Mouse (Mus musculus) neutrophil, adult 65 days (primary cell): ENCODE measurements around the gene Wdr82. TPM values are rescaled to one million over a fixed set of nuclear protein-coding genes. Genes with fewer than 3 reads are reported as not detected.

ENCODE experiments used
- total RNA-seq: library from RNA; stranded (reverse); gene quantifications from 2 replicates; pipeline ENCODE4 v1.2.4, GENCODE M21; 2023

Wdr82 gene
- total RNA-seq = 63.2 and 64.5 TPM in 2 replicates

DNA sequence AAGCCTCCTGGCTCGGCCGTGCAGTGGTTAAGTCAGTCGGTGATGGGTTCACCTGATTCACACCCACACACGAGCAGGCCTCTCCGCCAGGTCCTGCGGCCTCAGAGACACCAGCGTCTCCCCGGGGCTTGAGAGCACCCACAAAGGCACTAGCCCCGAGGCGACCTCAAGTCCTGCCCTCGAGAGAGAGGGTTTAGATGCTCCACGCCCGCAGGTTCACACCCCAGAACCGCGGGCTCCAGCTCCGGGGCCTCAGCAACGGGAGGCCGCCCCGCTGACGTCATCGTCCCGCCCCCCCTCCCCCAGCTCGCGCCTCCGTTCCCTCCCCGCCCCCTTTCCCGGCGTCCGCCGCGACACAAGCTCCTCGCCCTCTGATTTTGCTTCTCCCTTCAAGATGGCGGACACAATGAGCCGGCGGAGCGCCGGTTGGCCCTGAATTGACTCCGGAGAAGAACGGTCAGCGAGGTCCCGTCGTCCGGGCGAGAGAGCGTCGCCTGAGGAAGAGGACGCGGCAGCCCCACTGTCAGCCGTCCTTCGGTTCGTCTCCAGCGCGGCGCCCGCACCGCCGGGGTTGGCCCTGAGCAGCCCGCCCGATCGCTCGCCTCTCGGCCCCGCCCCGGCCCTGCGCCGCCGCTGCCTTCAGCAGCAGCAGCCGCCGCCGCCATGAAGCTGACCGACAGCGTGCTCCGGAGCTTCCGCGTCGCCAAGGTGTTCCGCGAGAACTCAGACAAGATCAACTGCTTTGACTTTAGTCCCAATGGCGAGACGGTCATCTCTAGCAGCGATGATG lies at the start of gene Wdr82:
Gene Wdr82, plus strand, starts transcription at position 373 of the 790 bp plus-strand sequence.

DNA sequence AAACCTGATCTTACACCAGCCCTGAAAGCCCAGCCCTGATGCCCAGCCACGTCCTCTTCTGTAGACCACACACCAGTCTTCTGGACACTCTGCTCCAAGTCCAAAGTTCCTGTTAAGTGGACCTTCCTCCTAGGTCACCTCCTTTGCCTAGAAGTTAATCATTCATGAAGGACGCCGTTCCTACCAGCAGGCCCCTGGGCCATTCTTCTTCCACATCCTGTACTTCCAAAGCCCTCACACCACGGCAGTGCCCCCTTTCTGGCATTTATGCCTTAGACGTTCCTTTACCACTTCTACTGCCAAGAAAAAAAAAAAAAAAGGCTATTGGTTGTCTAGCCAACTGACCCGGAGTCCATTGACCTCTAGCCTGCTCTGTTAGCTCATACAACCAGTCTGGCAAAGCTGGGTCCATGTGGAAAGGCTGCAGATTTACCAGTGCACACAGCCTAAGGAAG lies 12.7 kb upstream of the Wdr82 start, which contains the start of gene Glyctk:
Gene Glyctk, minus strand, starts transcription at position 102 of the 455 bp plus-strand sequence.

DNA sequence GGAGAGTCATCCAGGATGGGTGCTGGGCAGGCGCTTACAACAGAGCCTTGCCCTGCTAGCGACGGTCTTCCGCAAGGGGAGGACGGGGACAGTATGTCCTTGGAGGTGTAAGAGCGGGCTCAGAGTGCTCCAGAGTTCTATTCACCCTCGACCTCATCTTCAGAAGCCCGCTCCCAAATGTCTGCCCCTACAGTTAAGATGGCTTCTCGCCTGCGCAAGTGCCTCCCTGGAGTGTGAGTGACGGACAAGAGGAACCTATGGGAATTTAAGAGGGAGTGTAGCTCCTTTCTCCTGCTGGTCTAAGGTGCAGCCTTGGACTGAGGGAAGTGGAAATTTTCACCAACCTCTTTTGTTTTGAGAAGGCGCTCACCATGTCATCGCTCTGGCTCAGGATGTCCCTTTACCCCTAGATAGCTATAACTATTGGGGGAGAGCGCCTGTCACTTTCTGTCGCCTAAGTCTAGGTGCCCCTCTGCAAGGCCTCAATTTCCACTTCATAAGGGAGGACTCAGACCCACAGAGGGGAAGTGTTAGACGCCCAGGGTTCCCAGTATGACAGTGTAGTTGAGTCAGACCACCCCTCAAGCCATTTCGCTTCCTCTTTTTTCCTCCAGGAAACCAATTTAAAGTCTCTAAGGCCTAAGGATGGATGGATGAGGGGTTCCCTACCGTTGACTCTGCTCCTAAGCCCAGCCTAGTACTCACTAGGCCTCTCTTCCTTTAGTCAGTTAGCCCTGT lies 29.0 kb downstream of the Wdr82 start, which contains the start of gene Ppm1m:
Gene Ppm1m, minus strand, starts transcription at position 212 of the 738 bp plus-strand sequence.

DNA sequence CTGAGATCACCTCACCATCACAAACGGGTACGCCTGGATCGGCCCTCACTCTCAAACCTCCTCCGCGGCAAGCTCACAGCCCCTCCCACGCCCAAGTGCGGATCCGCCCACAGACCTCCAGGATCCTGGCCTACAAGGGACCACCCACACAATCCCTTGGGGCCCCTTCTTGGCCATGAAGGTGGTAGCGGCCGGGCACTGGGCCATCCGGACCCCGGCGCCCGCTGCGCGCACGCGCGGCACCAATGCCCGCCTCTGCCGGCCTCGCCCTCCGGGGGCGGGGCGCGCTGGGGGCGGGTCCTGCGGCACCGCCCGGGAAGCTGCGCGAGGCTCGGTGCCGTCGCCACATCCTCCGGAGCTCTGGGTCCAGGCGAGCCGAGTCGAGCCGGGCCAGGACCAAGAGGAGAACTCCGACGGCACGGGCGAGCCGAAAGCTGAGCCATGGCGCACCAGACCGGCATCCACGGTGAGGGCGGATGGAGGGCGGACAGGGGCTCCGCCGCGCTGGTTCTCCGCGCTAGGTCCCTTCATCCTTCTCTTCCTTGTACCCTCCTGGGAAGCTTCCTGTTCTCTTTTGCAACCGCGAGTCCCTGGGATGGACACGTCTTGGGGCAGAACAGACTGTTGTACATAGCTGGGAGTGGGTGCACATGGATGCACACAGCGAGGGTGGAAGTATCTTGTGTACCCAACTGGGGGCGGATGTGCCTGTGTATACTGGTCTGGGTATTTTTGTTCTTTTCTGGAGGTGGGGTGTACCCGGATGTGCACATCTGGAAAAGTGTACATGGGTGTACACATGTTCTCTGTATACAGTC lies 32.3 kb downstream of the Wdr82 start, which contains the start of gene Twf2:
Gene Twf2, plus strand, starts transcription at position 290 of the 818 bp plus-strand sequence.

DNA sequence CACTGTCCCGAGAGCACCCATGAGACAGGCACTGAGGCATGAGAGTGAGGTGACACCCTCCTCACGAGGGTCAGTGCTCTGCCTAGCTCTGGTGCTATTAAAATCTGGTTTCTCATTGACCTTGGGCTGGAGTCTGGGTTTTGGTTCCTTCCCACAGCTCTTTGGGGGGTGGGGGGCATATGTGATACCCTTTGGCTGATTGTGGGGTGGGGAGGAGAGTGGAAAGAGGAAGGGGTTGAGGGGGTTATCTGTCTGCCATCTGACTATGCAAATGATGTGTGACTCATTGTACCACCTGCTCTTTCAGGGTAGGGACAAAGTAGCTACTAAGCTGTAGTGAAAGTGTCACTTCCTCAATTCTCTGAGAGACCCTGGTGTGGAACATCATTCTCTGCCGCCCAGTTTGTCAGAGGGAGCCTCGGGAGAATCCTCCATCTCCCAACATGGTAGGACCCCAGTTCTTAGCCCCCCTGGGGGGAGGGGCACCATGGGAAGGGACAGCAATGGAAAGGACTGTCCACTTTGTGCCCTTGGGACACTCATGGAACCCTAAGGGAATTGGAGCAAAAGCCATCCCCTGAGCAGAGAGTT lies 51.6 kb downstream of the Wdr82 start, which contains the start of gene Tlr9:
Gene Tlr9, plus strand, starts transcription at position 338 of the 591 bp plus-strand sequence.

Other genes starting within 250 kb of the Wdr82 start
- gene Col6a5, start 210.3 kb upstream of the Wdr82 start, total RNA-seq = not detected in 2 replicates
- not detected in 2 replicates for gene Col6a4, start 74.1 kb upstream of the Wdr82 start, total RNA-seq
- 1.0 and 2.0 TPM in 2 replicates for gene Glyctk, start 12.8 kb upstream of the Wdr82 start, total RNA-seq
- gene Ppm1m, start 28.8 kb downstream of the Wdr82 start, total RNA-seq = 119 and 163 TPM in 2 replicates
- gene Twf2, start 32.2 kb downstream of the Wdr82 start, total RNA-seq = 159 and 176 TPM in 2 replicates
- gene Tlr9, start 51.7 kb downstream of the Wdr82 start, total RNA-seq = 8.3 and 11.3 TPM in 2 replicates
- 172 and 178 TPM in 2 replicates for gene Alas1, start 77.7 kb downstream of the Wdr82 start, total RNA-seq
- gene Poc1a, start 110.1 kb downstream of the Wdr82 start, total RNA-seq = 11.9 and 16.4 TPM in 2 replicates
- 13.4 and 16.1 TPM in 2 replicates for gene Dusp7, start 197.7 kb downstream of the Wdr82 start, total RNA-seq